Mouse (Mus musculus) liver, embryonic 14.5 days (tissue): ENCODE measurements around the gene Dpp6. TPM values are rescaled to one million over a fixed set of nuclear protein-coding genes. Genes with fewer than 3 reads are reported as not detected.

Source experiments
- ATAC-seq: fragments of 200-750 bp; cut with Nextera tagmentation; 2 replicates; pipeline ENCODE4 v1.8.0; 2017; ENCODE audit warnings: moderate number of reproducible peaks, mild to moderate bottlenecking, moderate library complexity; ENCODE audit not compliant: insufficient read depth
- DNase-seq, 3 experiments: peaks; one replicate each; pipeline ENCODE4 v3.0.0-alpha.2; 2012 to 2013; ENCODE audit warnings: low read depth in 3 of 3, low spot score in 3 of 3
- H3K27ac ChIP-seq: fragments of 300-500 bp; sonication (generic); 2 replicates; pipeline ENCODE4 v1.5.1; 2014; ENCODE audit warnings: moderate library complexity, mild to moderate bottlenecking, control low read depth, inconsistent platforms
- H3K27me3 ChIP-seq: fragments of 300-500 bp; sonication (generic); 2 replicates; pipeline ENCODE4 v1.6.1; 2014; ENCODE audit warnings: mild to moderate bottlenecking, low read length, moderate library complexity; ENCODE audit not compliant: control insufficient read depth, insufficient read depth
- H3K36me3 ChIP-seq: fragments of 300-500 bp; sonication (generic); replicated peaks from 2 replicates; pipeline ENCODE4 v1.6.1; 2014; ENCODE audit warnings: low read depth; ENCODE audit not compliant: control insufficient read depth, insufficient read depth
- H3K4me1 ChIP-seq, 2 experiments: fragments of 200-500 bp in 1 of 2; fragments of 300-500 bp in 1 of 2; sonication (generic) in 1 of 2; replicated peaks; 2 replicates each; pipeline ENCODE4 v1.6.1; 2012 to 2014; ENCODE audit warnings: antibody characterized with exemption in 1 of 2, inconsistent platforms in 1 of 2, low read length in 1 of 2; ENCODE audit not compliant: control insufficient read depth in 2 of 2, insufficient read depth in 2 of 2
- H3K4me2 ChIP-seq: fragments of 300-500 bp; sonication (generic); 2 replicates; pipeline ENCODE4 v1.6.1; 2014; ENCODE audit warnings: low read depth, mild to moderate bottlenecking, control low read depth, moderate library complexity
- H3K4me3 ChIP-seq, 2 experiments: fragments of 200-500 bp in 1 of 2; fragments of 300-500 bp in 1 of 2; sonication (generic) in 1 of 2; 2 replicates each; pipeline ENCODE4 v1.5.1; 2012 to 2014; ENCODE audit warnings: low read depth in 2 of 2, low read length in 2 of 2, mild to moderate bottlenecking in 2 of 2, control low read depth in 1 of 2, inconsistent platforms in 1 of 2, moderate library complexity in 1 of 2; ENCODE audit not compliant: insufficient read depth in 1 of 2
- H3K9ac ChIP-seq: fragments of 300-500 bp; sonication (generic); replicated peaks from 2 replicates; pipeline ENCODE4 v1.6.1; 2014; ENCODE audit warnings: mild to moderate bottlenecking, control low read depth, moderate library complexity
- H3K9me3 ChIP-seq: fragments of 300-500 bp; sonication (generic); 2 replicates; pipeline ENCODE4 v1.6.1; 2016; ENCODE audit warnings: low read length, mixed read lengths; ENCODE audit not compliant: control insufficient read depth
- CTCF ChIP-seq: IDR thresholded peaks from 2 replicates; pipeline ENCODE4 v1.5.1; 2016; ENCODE audit warnings: antibody characterized with exemption, low read depth, control low read depth
- EP300 ChIP-seq: IDR thresholded peaks from 2 replicates; pipeline ENCODE4 v1.6.1; 2016; ENCODE audit warnings: antibody characterized with exemption, low read depth
- WGBS: fragments of 180-500 bp; shearing (Covaris S2); extraction: QIAGEN DNeasy Blood & Tissue Kit; methylation state at CpG from one replicate; pipeline ENCODE4 v1.1.7; 2014; ENCODE audit not compliant: insufficient replicate concordance; 5-methylcytosine and 5-hydroxymethylcytosine counted together
- polyA plus RNA-seq, 2 experiments: library from polyadenylated mRNA; depleted of rRNA in 1 of 2; stranded (reverse) in 1 of 2; unstranded in 1 of 2; fragments of >200 nt; fragmentation: Nextera tagmentation in 1 of 2; extraction: Ambion mirVana in 1 of 2; gene quantifications; 2 replicates each; pipeline versions ENCODE4 v1.2.1 to v1.2.3; 2012 to 2014

Dpp6 gene
- polyA plus RNA-seq, 2 experiments, result 0.30 to 0.48 TPM

- H3K4me2 ChIP-seq, result no peak overlapping the region
- no peaks in the 10 kb centered on the region for H3K27me3 ChIP-seq
- no peak overlapping the region for H3K4me3 ChIP-seq
- ATAC-seq, result no peak
- DNase-seq, result no peak
- TF ChIP-seq CTCF, result no peak
- no peak for TF ChIP-seq EP300
- no peaks in the 10 kb centered on the region for H3K9me3 ChIP-seq
- no peaks in the 10 kb centered on the region for H3K36me3 ChIP-seq
- WGBS, result 54% methylated on average over 3 of the region's 3 CpGs
- H3K9ac ChIP-seq, result no peak overlapping the region
- H3K27ac ChIP-seq, result no peak overlapping the region
- H3K4me1 ChIP-seq, result no peaks in the 10 kb centered on the region
Measured at GRCm38 (mm10) chr5:27258636-27259035, 441.6 kb downstream of the Dpp6 start.

GRCm38 (mm10) chr5:27261746-27262727 lies 445.0 kb downstream of the Dpp6 start:
- 18% methylated on average over 26 of the region's 27 CpGs for WGBS
- no peak for ATAC-seq
- no peaks in the 10 kb centered on the region for H3K4me1 ChIP-seq
- H3K27me3 ChIP-seq, result no peaks in the 10 kb centered on the region
- no peak for TF ChIP-seq CTCF
- TF ChIP-seq EP300, result no peak
- no peaks in the 10 kb centered on the region for H3K9me3 ChIP-seq
- no peaks in the 10 kb centered on the region for H3K36me3 ChIP-seq
- no peak overlapping the region for H3K9ac ChIP-seq
- H3K4me3 ChIP-seq, result no peak overlapping the region
- no peak overlapping the region for H3K27ac ChIP-seq
- DNase-seq, result no peak
- no peak overlapping the region for H3K4me2 ChIP-seq

- WGBS, result 57% methylated on average over 1 of the region's 1 CpGs
- Histone ChIP-seq H3K4me2 (no peak overlapping the region), H3K27me3 (no peaks in the 10 kb centered on the region), H3K27ac (no peak overlapping the region), H3K4me1 (no peaks in the 10 kb centered on the region), H3K9ac (no peak overlapping the region), H3K9me3 (no peaks in the 10 kb centered on the region), H3K4me3 (no peak overlapping the region), H3K36me3 (no peaks in the 10 kb centered on the region)
- TF ChIP-seq EP300 (no peak), CTCF (no peak)
- no peak for DNase-seq
- ATAC-seq, result no peak
Measured at GRCm38 (mm10) chr5:27262751-27263150, 445.7 kb downstream of the Dpp6 start.

GRCm38 (mm10) chr5:27265281-27265680 lies 448.3 kb downstream of the Dpp6 start:
- no peak overlapping the region for H3K9ac ChIP-seq
- no peaks in the 10 kb centered on the region for H3K9me3 ChIP-seq
- no peaks in the 10 kb centered on the region for H3K36me3 ChIP-seq
- H3K27me3 ChIP-seq, result no peaks in the 10 kb centered on the region
- 51% methylated on average over 3 of the region's 3 CpGs for WGBS
- no peak overlapping the region for H3K4me3 ChIP-seq
- H3K27ac ChIP-seq, result no peak overlapping the region
- ATAC-seq (no peak), DNase-seq (no peak)
- H3K4me1 ChIP-seq, result no peaks in the 10 kb centered on the region
- TF ChIP-seq EP300 (no peak), CTCF (no peak)
- no peak overlapping the region for H3K4me2 ChIP-seq

GRCm38 (mm10) chr5:27271336-27271735 lies 454.3 kb downstream of the Dpp6 start:
- no peaks in the 10 kb centered on the region for H3K9me3 ChIP-seq
- TF ChIP-seq EP300 (no peak), CTCF (no peak)

More at GRCm38 (mm10) chr5:27271336-27271735, 454.3 kb downstream of the Dpp6 start:
- no peak overlapping the region for H3K27ac ChIP-seq
- no peaks in the 10 kb centered on the region for H3K27me3 ChIP-seq
- ATAC-seq (no peak), DNase-seq (no peak)
- WGBS, result 45% methylated on average over 4 of the region's 4 CpGs
- no peaks in the 10 kb centered on the region for H3K4me1 ChIP-seq
- H3K9ac ChIP-seq, result no peak overlapping the region
- no peak overlapping the region for H3K4me2 ChIP-seq
- H3K36me3 ChIP-seq, result no peaks in the 10 kb centered on the region
- H3K4me3 ChIP-seq, result no peak overlapping the region
